Comparison of ENCODE assay signal across 1 mouse cellular context in the genomic region with DNA sequence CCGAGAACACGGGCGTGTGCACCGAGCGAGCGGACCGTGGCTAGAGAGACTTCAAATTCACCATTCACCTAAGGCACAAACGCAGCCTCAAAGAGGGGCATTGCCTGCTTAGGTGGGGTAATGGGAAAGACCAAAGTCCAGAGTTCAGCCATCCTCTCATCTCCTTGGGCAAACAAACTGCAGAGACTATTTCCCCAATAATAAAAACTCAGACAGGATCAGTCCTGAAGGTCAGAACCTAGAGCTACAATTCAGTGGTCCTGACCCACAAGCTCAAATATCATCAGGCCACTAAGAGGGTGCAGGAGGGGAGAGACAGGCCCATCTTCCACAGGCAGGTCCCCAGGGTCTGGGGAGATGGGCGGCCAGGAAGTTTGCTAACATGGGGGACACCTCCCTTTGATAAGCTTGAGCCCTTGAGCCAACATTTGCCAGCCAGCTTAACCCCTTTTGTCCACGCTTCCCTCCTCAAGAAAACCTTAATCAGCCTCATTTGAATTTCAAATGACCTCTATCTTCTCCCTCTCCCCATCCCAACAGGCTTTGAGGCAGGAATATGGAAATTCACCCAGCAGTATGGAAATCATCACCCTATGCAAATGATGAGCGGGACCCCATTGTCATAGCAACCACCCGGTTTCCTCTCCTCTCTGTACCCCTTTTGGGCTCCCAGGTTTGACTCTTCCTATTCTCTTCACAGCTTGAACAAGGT.
TF ChIP-seq lines count a peak whose summit lies in the region.

No protein-coding gene starts in this region.

TF ChIP-seq in CH12.LX, 34 proteins besides CTCF, POLR2A, EP300 and RAD21 (continued from another document):
- TF ChIP-seq NELFE (IDR thresholded peaks at IDR 0.05; ENCODE audit: low read depth, low read length), result no peak
- TF ChIP-seq PAX5 (IDR thresholded peaks at IDR 0.05; ENCODE audit: low read length), result no peak
- TF ChIP-seq SIN3A (IDR thresholded peaks at IDR 0.05; ENCODE audit: low read length), result no peak
- TF ChIP-seq TCF12 (IDR thresholded peaks at IDR 0.05; ENCODE audit: low read depth, low read length), result no peak
- TF ChIP-seq MXI1 (IDR thresholded peaks at IDR 0.05; ENCODE audit: low read depth, low read length), result no peak
- TF ChIP-seq JUN (IDR thresholded peaks at IDR 0.05; ENCODE audit: insufficient read depth, low read depth, low read length), result no peak
- no peak for TF ChIP-seq USF1 (IDR thresholded peaks at IDR 0.05; ENCODE audit: low read depth, low read length)
- TF ChIP-seq ZMIZ1 (IDR thresholded peaks at IDR 0.05; ENCODE audit: low read depth, low read length), result no peak
- TF ChIP-seq ZNF384 (IDR thresholded peaks at IDR 0.05; ENCODE audit: low read depth, low read length), result no peak
